Mouse (Mus musculus): ENCODE measurements around the gene Vmn2r20.
"Not testable (repeated sequence)": the region's sequence is repeated elsewhere in the genome, so short reads cannot be mapped to it uniquely, and the experiment has no call there.

Gene Vmn2r20

DNA sequence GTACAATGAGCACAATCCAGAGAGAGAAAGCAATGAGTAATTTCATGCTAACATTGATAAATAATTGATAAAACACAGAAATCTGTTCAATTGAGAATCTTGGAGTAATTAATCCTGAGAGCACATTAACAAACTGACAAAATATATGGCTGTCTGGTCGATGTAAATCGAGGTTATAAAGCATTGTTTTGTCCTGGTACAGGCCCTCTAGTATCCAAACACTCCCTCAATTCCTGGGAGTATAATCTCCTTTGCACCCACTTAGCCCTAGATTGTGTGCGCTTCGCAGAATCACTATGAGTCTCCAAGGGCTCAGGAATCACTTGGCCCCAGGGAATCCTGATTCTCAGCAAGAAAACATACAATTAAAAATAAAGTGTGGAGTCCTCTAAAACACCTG, at the start of gene Vmn2r20:
Vmn2r20 (minus strand) TSS at position 101 of the 400 bp plus-strand sequence.
- not testable (repeated sequence) for DNase-seq (ENCODE audit: low spot score)

DNA sequence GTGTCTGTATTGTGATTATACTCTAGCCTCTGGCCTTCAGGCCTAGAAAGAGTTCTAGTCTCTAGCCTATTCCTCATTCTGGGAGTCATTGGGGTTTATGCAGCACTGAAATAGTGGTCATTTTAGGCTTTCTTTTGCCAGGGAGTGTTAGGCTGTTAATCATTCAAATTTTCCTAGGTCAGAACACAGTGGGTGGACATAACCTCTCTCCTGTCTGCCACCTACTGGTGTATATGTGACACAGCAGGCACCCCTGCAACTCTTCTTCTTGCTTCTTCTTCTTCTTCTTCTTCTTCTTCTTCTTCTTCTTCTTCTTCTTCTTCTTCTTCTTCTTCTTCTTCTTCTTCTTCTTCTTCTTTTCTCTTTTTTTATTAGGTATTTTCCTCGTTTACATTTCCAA, 6.5 kb upstream of the Vmn2r20 start:
- not testable (repeated sequence) for DNase-seq (ENCODE audit: low spot score)

DNA sequence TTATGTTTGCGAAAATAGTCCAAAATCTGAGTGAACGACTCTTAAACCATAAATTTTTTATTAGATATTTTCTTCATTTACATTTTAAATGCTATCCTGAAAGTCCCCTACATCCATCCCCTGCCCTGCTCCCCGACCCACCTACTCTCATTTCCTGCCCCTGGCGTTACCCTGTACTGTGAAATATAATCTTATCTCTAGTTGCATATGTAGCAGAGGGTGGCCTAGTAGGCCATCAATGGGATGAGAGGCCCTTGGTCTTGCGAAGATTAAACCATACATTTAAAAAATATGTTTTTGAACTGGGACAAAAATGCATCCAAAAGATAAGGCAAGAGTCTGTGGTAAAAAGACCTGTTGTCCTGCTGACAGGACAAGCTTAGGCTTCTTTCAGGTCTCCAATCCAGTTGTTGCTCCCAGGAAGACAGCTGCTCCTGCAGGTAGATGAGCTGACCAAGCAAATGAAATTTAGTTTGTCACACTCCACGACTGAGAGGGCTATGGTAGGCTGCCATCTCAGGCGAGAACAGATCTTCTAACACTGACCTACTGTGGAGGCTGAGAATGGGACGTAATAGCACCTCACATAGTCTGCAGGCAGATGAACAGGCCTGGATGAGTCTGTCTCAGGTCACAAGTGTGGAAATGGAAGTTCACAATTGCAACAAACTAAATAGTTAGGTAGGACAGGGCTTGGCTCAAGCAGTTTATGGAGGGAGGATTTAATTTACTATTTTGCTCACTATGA, 10.8 kb downstream of the Vmn2r20 start:
- not testable (repeated sequence) for DNase-seq (ENCODE audit: low spot score)

DNA sequence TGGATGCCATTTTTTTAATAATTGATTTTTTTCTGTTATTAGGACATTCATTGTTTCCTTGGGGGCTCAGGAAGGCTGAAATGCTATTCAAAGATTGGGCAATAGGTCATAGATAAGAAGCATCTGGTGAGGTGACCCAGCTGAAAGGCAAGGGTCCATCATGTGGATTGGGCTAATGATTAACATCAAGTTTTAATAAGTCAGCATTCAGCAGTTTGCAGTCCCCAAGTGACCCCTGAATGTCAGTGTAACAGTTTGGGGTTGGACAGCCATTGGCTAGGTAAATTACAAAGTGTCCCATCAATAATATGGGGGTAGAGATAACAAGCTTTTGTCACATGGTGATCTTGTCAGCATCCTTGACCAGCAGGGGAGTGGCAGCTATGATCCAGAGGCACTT, 29.1 kb downstream of the Vmn2r20 start:
- not testable (repeated sequence) for DNase-seq (ENCODE audit: low spot score)

DNA sequence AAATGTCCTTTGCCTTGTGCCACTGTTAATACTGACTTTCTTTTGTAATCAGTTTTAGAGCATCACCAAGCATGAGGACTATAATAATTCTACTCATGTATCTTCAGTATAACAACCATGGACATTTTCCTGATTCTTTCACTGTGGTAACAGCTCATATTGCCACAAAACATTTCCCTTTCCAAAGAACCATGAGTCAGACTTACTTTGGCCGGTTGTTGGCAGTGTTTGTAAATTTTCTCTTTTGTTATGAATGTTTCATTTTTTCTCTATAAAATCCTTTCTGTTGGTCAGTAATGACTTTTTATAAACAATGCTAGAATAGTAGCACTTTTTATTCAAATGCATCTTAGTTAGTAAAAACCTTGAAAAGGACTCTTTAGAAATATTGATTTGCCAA, 71.8 kb downstream of the Vmn2r20 start:
- no peak for DNase-seq (ENCODE audit: low spot score)

DNA sequence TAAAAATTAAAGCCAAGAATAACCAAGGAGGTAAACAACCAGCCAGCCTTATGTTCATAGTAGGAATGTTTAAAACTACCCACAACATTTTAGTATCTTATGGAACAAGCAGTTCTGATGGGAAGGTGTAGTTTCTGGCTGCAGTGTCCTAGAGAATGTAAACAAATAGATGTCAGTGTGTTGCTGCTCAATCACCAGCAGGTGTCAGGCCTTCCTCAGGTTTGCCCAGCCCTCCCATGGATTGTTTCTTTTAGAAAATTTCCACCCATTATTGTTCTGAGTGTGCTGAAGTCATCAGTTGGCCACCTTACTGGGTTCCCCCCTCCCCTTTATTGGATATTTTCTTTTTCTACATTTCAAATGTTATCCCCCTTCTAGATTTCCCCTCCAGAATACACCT, 77.8 kb downstream of the Vmn2r20 start:
- DNase-seq (ENCODE audit: low spot score): no peak

DNA sequence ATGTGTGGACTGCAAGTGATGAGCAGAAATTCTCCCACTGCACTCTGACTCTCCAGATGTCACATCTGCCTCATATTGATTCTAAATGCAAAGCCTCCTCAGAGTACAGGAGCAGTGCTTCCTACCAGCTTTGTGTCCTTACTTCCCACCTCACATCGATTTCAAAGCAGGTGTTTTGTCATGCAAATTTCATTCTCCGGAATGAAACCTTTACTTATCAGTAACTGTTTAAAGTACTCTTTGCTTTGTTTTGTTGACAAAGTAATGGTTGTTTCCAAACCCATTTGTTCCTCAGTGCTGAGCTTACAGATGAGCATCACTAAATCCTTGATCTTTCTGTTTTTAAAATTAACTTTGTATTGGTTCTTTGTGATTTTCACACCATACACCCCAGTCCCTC, 85.4 kb downstream of the Vmn2r20 start:
- no peak for DNase-seq (ENCODE audit: low spot score)
